Mouse (Mus musculus): Measurements from ENCODE around the gene Hpn. TPM values are rescaled to one million over a fixed set of nuclear protein-coding genes. Genes with fewer than 3 reads are reported as not detected.

The Hpn gene
- polyA plus RNA-seq (2021), result 0.10 TPM

DNA sequence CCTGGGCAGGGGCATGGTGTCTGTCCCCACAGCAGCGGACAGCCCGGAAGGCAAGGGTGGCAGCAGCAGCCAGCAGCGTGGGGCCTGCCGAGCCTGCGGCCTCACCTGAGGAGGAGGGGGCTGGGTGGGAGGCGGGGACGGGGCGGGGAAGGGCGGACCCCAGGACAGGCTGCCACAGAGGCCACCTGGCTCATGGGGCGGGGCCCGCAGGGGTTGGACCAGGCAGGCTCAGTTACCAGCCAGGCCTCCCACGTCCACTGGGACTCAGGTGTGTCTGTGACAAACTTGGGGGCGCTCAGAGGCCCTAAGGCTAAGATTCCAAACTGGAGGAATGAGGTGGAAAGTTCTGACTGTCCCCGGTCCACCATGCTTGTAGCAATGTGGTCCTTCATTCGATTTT lies at the start of gene Hpn:
Gene Hpn (minus strand): TSS at position 109 of the 400 bp plus-strand sequence.
- DNase-seq (ENCODE audit: low read depth, low spot score) (no peak), ATAC-seq (no peak)
- ChIA-PET CTCF (no interaction called here), POLR2A (no interaction called here)
- TF ChIP-seq CTCF (IDR thresholded peaks at IDR 0.05), result no peak
- in situ Hi-C loops (cut with MboI; ENCODE audit: low pct_unique_long_range_greater_than_20kb), result no loop called here
- H3K27me3 ChIP-seq, result no peaks in the 10 kb centered on the region

GRCm38 (mm10) chr7:31164748-31165147 lies 49.7 kb upstream of the Hpn start:
- ChIA-PET POLR2A (no interaction called here), CTCF (interaction anchor here (0.7 to 1.1 kb wide), 2 partner anchors 12 to 63 kb away, joined by 3 to 4 read pairs; no protein-coding TSS in a partner anchor)
- peaks cover 8% of the 10 kb centered on the region for H3K27me3 ChIP-seq
- in situ Hi-C loops (cut with MboI; ENCODE audit: low pct_unique_long_range_greater_than_20kb), result no loop called here
- ATAC-seq, result no peak
- TF ChIP-seq CTCF (IDR thresholded peaks at IDR 0.05), result no peak
- no peak for DNase-seq (ENCODE audit: low read depth, low spot score)

GRCm38 (mm10) chr7:31163666-31164577 lies 48.8 kb upstream of the Hpn start:
- in situ Hi-C loops (cut with MboI; ENCODE audit: low pct_unique_long_range_greater_than_20kb), result no loop called here
- DNase-seq (ENCODE audit: low read depth, low spot score) (no peak), ATAC-seq (no peak)
- POLR2A ChIA-PET, result no interaction called here
- H3K27me3 ChIP-seq, result peaks cover 8% of the 10 kb centered on the region
- no peak for TF ChIP-seq CTCF (IDR thresholded peaks at IDR 0.05)
- CTCF ChIA-PET, result no interaction called here

GRCm38 (mm10) chr7:31162324-31162723 lies 47.2 kb upstream of the Hpn start:
- ChIA-PET CTCF (no interaction called here), POLR2A (no interaction called here)
- in situ Hi-C loops (cut with MboI; ENCODE audit: low pct_unique_long_range_greater_than_20kb), result no loop called here
- no peak for ATAC-seq
- no peak for TF ChIP-seq CTCF (IDR thresholded peaks at IDR 0.05)
- DNase-seq (ENCODE audit: low read depth, low spot score), result no peak
- no peaks in the 10 kb centered on the region for H3K27me3 ChIP-seq

GRCm38 (mm10) chr7:31161831-31162230 lies 46.7 kb upstream of the Hpn start:
- no peaks in the 10 kb centered on the region for H3K27me3 ChIP-seq
- ChIA-PET CTCF (no interaction called here), POLR2A (no interaction called here)
- ATAC-seq (no peak), DNase-seq (ENCODE audit: low read depth, low spot score) (no peak)
- in situ Hi-C loops (cut with MboI; ENCODE audit: low pct_unique_long_range_greater_than_20kb), result no loop called here
- TF ChIP-seq CTCF (IDR thresholded peaks at IDR 0.05), result no peak

DNA sequence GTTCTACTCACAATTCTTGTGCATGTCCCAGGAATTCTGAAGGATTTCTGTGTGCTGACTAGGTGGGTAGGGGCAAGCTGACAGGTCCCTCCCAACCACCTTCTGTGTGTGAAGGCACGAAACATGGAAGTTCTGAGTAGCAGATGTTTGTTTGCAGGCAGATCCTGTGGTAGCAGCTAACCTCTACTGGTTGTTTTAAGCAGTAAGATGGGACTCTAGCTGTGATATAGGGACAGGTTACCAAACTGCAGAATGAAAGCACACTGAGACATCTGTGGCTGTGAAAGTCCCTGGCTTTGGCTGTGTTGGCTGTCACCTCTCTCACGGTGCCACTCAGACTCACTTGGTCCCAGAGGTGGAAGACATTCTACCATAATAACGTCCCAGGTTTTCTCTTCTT lies 46.2 kb upstream of the Hpn start:
- no peak for TF ChIP-seq CTCF (IDR thresholded peaks at IDR 0.05)
- in situ Hi-C loops (cut with MboI; ENCODE audit: low pct_unique_long_range_greater_than_20kb), result no loop called here
- H3K27me3 ChIP-seq, result no peaks in the 10 kb centered on the region
- no peak for DNase-seq (ENCODE audit: low read depth, low spot score)
- POLR2A ChIA-PET, result no interaction called here
- ATAC-seq, result no peak
- CTCF ChIA-PET, result no interaction called here

GRCm38 (mm10) chr7:31160763-31161162 lies 45.7 kb upstream of the Hpn start:
- TF ChIP-seq CTCF (IDR thresholded peaks at IDR 0.05), result no peak
- H3K27me3 ChIP-seq, result no peaks in the 10 kb centered on the region
- ATAC-seq, result no peak
- ChIA-PET POLR2A (no interaction called here), CTCF (no interaction called here)
- no peak for DNase-seq (ENCODE audit: low read depth, low spot score)
- in situ Hi-C loops (cut with MboI; ENCODE audit: low pct_unique_long_range_greater_than_20kb), result no loop called here

GRCm38 (mm10) chr7:31156034-31156928 lies 41.2 kb upstream of the Hpn start:
- DNase-seq (ENCODE audit: low read depth, low spot score) (no peak), ATAC-seq (no peak)
- in situ Hi-C loops (cut with MboI; ENCODE audit: low pct_unique_long_range_greater_than_20kb), result no loop called here
- ChIA-PET CTCF (interaction anchor here (0.7 to 1.5 kb wide), 2 partner anchors 16 kb away, joined by 3 to 4 read pairs; no protein-coding TSS in a partner anchor), POLR2A (interaction anchor here (0.6 kb wide), 1 partner anchor 344 kb away, joined by 3 read pairs; no protein-coding TSS in a partner anchor)
- TF ChIP-seq CTCF (IDR thresholded peaks at IDR 0.05), result no peak
- no peaks in the 10 kb centered on the region for H3K27me3 ChIP-seq

- DNase-seq (ENCODE audit: low read depth, low spot score) (no peak), ATAC-seq (no peak)
- in situ Hi-C loops (cut with MboI; ENCODE audit: low pct_unique_long_range_greater_than_20kb), result no loop called here
- no peak for TF ChIP-seq CTCF (IDR thresholded peaks at IDR 0.05)
- no peaks in the 10 kb centered on the region for H3K27me3 ChIP-seq
- ChIA-PET POLR2A (no interaction called here), CTCF (interaction anchor here (1.0 kb wide), 1 partner anchor 58 kb away, joined by 5 read pairs; no protein-coding TSS in a partner anchor)
These were observed 40.4 kb upstream of the Hpn start, which contains the start of gene Gramd1a for GRCm38 (mm10) chr7:31155296-31156033. Gene Gramd1a, minus strand, starts transcription at chr7:31155896.

Measured in Patski (cell line).